Mouse (Mus musculus) urinary bladder, adult 2 months (tissue): Measurements from ENCODE around the gene Rab3d. TPM values are rescaled to one million over a fixed set of nuclear protein-coding genes. Genes with fewer than 3 reads are reported as not detected.
"Not testable (repeated sequence)": the region's sequence is repeated elsewhere in the genome, so short reads cannot be mapped to it uniquely, and the experiment has no call there.

Source experiments
- DNase-seq: peaks from one replicate; pipeline ENCODE4 v3.0.0; 2022; ENCODE audit warnings: low spot score
- polyA plus RNA-seq: library from polyadenylated mRNA; depleted of rRNA; stranded (reverse); fragments of >200 nt; gene quantifications from 2 replicates; pipeline ENCODE4 v1.2.3, GENCODE M21; 2012; rRNA removed

Gene Rab3d
- polyA plus RNA-seq, 1 experiment: 54.4 TPM

GRCm38 (mm10) chr9:21909474-21910223, 8.3 kb downstream of the Rab3d start:
- DNase-seq: no peak

DNA sequence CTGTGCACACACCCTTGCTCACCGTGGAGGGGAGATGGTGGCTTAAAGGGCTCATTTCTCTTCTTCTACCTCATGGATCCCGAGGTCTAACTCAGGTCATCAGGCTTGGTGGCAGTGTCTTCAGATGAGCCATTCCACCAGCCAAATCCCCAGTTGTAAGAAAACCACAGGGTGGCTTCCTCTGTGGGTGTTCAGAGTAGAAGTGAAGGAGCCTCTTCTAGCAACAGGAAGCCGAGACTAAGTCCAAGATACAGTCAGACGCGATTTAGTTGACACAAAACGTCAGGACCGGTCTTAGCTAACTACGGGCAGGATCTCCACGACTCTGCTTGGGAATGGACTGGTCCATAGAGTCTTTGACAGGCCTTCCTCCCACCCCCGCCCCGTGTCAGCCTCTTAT, 9.8 kb downstream of the Rab3d start:
- no peak for DNase-seq

DNA sequence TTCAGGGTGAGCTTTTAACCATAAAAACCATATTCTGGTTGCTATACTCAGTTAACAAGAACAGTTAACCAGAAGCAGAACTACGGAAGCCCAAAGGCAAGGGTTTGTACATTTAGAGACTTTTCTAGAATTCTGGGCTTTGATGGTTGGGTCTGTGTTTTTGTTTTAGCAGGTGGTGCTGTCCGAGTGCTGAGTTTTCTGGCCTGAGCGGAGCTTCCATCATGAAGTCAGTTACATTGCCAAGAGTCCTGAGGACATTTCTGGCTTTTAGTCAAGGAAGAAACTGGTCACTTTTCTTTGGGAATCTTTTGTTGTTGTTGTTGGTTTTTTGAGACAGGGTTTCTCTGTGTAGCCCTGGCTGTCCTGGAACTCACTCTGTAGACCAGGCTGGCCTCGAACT, 14.0 kb downstream of the Rab3d start:
- no peak for DNase-seq

DNA sequence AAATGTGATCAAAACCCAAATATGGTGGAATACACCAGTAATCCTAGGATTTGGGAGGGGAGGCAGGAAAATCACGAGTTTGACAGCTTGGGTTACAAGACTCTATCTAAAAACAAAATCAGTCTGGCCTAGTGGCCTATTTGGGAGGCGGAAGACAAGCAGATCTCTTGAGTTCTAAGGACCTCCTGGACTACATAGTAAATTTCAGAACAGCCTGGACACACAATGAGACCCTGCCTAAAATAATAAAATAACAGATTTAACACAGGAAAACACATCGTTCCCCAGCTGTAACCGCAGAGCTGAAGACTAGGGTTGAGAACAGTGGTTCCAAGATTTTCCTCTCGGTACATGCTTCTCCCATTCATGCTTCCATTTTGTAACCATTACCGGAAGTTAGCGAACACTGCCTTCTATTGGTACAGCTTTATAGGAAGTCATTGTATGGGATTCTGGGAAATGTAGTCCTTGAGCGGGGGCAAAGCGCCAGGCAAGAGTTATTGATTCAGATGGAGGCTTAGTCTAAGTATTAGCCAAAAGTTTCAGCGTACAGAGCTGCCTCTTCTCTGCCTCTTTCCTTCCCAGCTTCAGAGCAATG, 16.7 kb downstream of the Rab3d start:
- DNase-seq: no peak

DNA sequence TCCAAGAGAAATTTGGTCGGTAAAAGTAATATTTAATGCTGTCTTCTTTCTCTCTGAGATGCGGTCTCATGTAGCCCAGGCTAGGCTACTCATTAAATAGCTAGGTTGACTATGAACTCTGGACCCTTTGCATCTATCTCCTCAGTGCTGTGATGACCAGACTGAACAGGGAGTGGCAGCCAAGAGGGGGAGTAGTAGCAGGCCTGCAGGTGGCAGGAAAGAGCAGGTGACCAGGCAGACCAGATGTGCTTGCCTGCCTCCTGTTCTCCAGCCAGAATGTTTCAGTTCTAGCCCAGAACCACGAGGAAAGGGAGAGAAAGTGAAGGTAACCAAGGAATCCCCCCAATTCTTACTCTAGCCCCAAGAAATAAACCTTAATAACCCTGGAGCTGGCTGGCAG, 28.8 kb downstream of the Rab3d start:
- DNase-seq: no peak

GRCm38 (mm10) chr9:21876601-21877000, 41.4 kb downstream of the Rab3d start:
- no peak for DNase-seq

GRCm38 (mm10) chr9:21872204-21872603, 45.8 kb downstream of the Rab3d start:
- no peak for DNase-seq

GRCm38 (mm10) chr9:21870879-21871524, 47.0 kb downstream of the Rab3d start:
- DNase-seq: no peak

- DNase-seq: not testable (repeated sequence)
Observed at GRCm38 (mm10) chr9:21869290-21869689, 48.7 kb downstream of the Rab3d start.

DNA sequence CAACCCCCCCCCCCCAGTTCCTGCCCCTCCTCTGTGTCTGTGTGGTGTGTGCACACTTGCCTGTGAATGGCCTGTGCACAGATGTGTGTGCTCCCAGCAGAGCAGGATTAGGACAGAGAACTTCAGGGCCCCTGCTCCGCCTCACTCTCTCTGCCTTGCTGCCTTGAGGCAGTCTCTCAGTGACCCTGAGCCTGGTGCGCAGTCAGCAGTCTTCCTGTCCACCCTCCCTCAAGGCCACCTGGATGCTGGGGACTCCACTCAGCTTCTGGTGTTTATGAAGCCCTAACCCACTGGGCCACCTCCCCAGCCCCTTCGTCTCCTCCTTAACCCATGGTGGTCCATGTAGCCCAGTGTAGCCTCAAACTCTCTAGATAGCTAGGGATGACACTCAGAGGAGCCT, 50.3 kb downstream of the Rab3d start:
- DNase-seq: no peak

GRCm38 (mm10) chr9:21866641-21867040, 51.4 kb downstream of the Rab3d start:
- no peak for DNase-seq

GRCm38 (mm10) chr9:21865673-21866398, 52.2 kb downstream of the Rab3d start:
- DNase-seq: no peak

- DNase-seq: no peak
Observed at GRCm38 (mm10) chr9:21862181-21862580, 55.8 kb downstream of the Rab3d start.

- not testable (repeated sequence) for DNase-seq
Observed at GRCm38 (mm10) chr9:21860349-21860748, 57.6 kb downstream of the Rab3d start.

DNA sequence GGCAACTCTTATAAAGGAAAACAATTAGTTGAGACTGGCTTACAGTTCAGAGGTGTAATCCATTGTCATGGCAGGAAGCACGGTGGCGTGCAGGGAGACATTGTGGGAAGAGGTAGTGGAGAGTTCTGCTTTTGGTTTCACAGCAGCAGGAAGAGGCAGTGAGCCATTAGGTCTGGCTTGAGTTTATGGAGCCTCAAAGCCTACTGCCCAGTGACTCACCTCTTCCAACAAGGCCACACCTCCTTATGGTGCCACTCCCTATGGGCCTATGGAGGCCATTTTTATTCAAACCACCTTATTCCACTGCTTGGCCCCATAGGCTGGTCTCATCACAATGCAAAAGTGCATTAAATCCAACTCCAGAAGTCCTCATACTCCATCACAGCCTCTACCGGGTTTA, 58.4 kb downstream of the Rab3d start:
- no peak for DNase-seq

DNA sequence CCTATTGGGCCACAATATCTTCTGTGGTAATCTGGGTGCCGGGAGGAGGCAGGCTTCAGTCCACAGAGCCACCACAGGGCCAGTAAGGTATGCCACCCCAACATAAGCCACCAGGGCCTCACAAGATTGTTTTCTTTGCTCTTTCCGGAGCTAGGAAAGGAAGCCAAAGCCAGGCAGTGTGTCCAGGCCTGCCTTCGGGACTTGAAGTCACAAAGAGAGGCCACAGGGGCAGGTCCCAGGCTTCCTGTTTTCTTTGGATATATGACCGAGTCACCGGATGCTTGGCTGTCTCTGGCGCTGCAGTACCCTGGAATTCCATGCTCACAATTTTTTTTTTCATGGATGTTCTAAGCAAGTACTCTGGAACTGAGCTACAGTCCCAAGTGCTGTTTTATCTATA, 59.9 kb downstream of the Rab3d start:
- no peak for DNase-seq

DNA sequence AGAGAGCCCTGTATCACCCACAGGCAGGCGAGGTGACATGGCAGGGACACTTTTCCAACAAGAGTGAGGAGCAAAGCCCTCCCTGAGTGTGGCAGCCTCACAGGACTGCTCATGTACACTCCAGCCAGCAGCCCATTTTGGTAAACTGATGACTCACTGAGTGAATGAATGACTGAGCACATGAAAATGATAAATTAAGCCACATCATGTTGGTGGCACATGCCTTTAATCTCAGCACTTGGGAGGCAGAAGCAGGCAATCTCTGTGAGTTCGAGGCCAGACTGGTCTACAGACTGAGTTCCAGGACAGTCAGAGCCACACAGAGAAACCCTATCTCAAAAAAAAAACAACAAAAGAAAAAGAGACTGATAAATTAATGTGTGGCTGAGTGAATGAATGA, 60.5 kb downstream of the Rab3d start:
- no peak for DNase-seq

Other genes starting within 250 kb of the Rab3d start
- 29.2 and 35.7 TPM in 2 replicates for gene Ldlr, start 194.7 kb downstream of the Rab3d start, polyA plus RNA-seq
- gene Spc24, start 157.9 kb downstream of the Rab3d start, polyA plus RNA-seq: 2.4 and 3.0 TPM in 2 replicates
- 44.6 and 77.0 TPM in 2 replicates for gene Kank2, start 119.4 kb downstream of the Rab3d start, polyA plus RNA-seq
- gene Angptl8, start 82.7 kb downstream of the Rab3d start, polyA plus RNA-seq: 1.2 and 2.0 TPM in 2 replicates
- gene Dock6, start 65.6 kb downstream of the Rab3d start, polyA plus RNA-seq: 89.2 and 102 TPM in 2 replicates
- gene Ccdc159, start 9.3 kb upstream of the Rab3d start, polyA plus RNA-seq: 8.8 and 9.4 TPM in 2 replicates
- gene Tmem205, start 9.4 kb upstream of the Rab3d start, polyA plus RNA-seq: 93.0 and 101 TPM in 2 replicates
- gene Plppr2, start 18.8 kb upstream of the Rab3d start, polyA plus RNA-seq: 14.5 and 17.1 TPM in 2 replicates
- gene Swsap1, start 37.6 kb upstream of the Rab3d start, polyA plus RNA-seq: 4.6 and 6.4 TPM in 2 replicates
- gene Epor, start 45.3 kb upstream of the Rab3d start, polyA plus RNA-seq: 1.8 and 2.1 TPM in 2 replicates
- 25.7 and 27.3 TPM in 2 replicates for gene Rgl3, start 71.3 kb upstream of the Rab3d start, polyA plus RNA-seq
- 0.19 and 0.29 TPM in 2 replicates for gene Ccdc151, start 84.4 kb upstream of the Rab3d start, polyA plus RNA-seq
- 84.4 and 86.5 TPM in 2 replicates for gene Prkcsh, start 84.6 kb upstream of the Rab3d start, polyA plus RNA-seq
- gene Elavl3, start 133.8 kb upstream of the Rab3d start, polyA plus RNA-seq: 0.06 and 0.16 TPM in 2 replicates
- gene Gm49318, start 153.1 kb upstream of the Rab3d start, polyA plus RNA-seq: not detected in 2 replicates
- 18.0 and 21.3 TPM in 2 replicates for gene Zfp653, start 153.2 kb upstream of the Rab3d start, polyA plus RNA-seq
- gene Ecsit, start 167.2 kb upstream of the Rab3d start, polyA plus RNA-seq: 39.4 and 40.3 TPM in 2 replicates
- 3,917 and 4,778 TPM in 2 replicates for gene Cnn1, start 181.0 kb upstream of the Rab3d start, polyA plus RNA-seq
- gene Elof1, start 199.0 kb upstream of the Rab3d start, polyA plus RNA-seq: 74.8 and 97.4 TPM in 2 replicates
- 24.0 and 35.7 TPM in 2 replicates for gene Acp5, start 217.5 kb upstream of the Rab3d start, polyA plus RNA-seq
- 84.1 and 92.9 TPM in 2 replicates for gene Pigyl, start 238.7 kb upstream of the Rab3d start, polyA plus RNA-seq